Mouse (Mus musculus) hindbrain, postnatal 0 days (tissue): ENCODE measurements around the gene Zfp316. TPM values are rescaled to one million over a fixed set of nuclear protein-coding genes. Genes with fewer than 3 reads are reported as not detected.
A peak's percentile ranks its signal among the peaks of the same experiment; 100 is the strongest.

ENCODE experiments used
- ATAC-seq: fragments of 200-750 bp; cut with Nextera tagmentation; 2 replicates; pipeline ENCODE4 v1.8.0; 2017; ENCODE audit warnings: mild to moderate bottlenecking, moderate TSS enrichment, moderate library complexity
- DNase-seq: peaks from one replicate; pipeline ENCODE4 v3.0.0-alpha.2; 2015; ENCODE audit warnings: low spot score
- H3K27ac ChIP-seq: fragments of 300-500 bp; sonication (generic); 2 replicates; pipeline ENCODE4 v1.5.1; 2014; ENCODE audit warnings: mild to moderate bottlenecking
- H3K27me3 ChIP-seq: fragments of 300-500 bp; sonication (generic); 2 replicates; pipeline ENCODE4 v1.6.1; 2014; ENCODE audit warnings: low read length, mixed read lengths; ENCODE audit not compliant: insufficient read depth
- H3K36me3 ChIP-seq: fragments of 300-500 bp; sonication (generic); 2 replicates; pipeline ENCODE4 v1.6.1; 2014; ENCODE audit warnings: low read length, mixed read lengths; ENCODE audit not compliant: insufficient read depth
- H3K4me1 ChIP-seq: fragments of 300-500 bp; sonication (generic); 2 replicates; pipeline ENCODE4 v1.6.1; 2014; ENCODE audit warnings: antibody characterized with exemption, low read length, mixed read lengths; ENCODE audit not compliant: insufficient read depth
- H3K4me2 ChIP-seq: fragments of 300-500 bp; sonication (generic); 2 replicates; pipeline ENCODE4 v1.6.1; 2014; ENCODE audit warnings: low read depth, mild to moderate bottlenecking, low read length, moderate library complexity, mixed read lengths
- H3K4me3 ChIP-seq: fragments of 300-500 bp; sonication (generic); 2 replicates; pipeline ENCODE4 v1.5.1; 2014; ENCODE audit warnings: low read length
- H3K9ac ChIP-seq: fragments of 300-500 bp; sonication (generic); replicated peaks from 2 replicates; pipeline ENCODE4 v1.6.1; 2014; ENCODE audit warnings: mild to moderate bottlenecking, low read length, moderate library complexity, mixed read lengths
- H3K9me3 ChIP-seq: fragments of 300-500 bp; sonication (generic); 2 replicates; pipeline ENCODE4 v1.6.1; 2016; ENCODE audit warnings: low read length, mixed read lengths
- CTCF ChIP-seq: IDR thresholded peaks from 2 replicates; pipeline ENCODE4 v1.5.1; 2016; ENCODE audit warnings: antibody characterized with exemption, control low read depth, low read depth
- WGBS: fragments of 180-500 bp; shearing (Covaris S2); extraction: QIAGEN DNeasy Blood & Tissue Kit; methylation state at CpG from one replicate; pipeline ENCODE4 v1.1.7; 2014; 5-methylcytosine and 5-hydroxymethylcytosine counted together
- polyA plus RNA-seq: library from polyadenylated mRNA; unstranded; fragments of >200 nt; fragmentation: Nextera tagmentation; extraction: Ambion mirVana; gene quantifications from 2 replicates; pipeline ENCODE4 v1.2.1, GENCODE M21; 2015
- total RNA-seq: library from RNA; depleted of rRNA; stranded (reverse); fragments of >200 nt; gene quantifications from 2 replicates; pipeline ENCODE4 v1.2.3, GENCODE M21; 2014

Gene Zfp316
- total and polyA plus RNA-seq, 2 experiments from 2014 or later: 5.4 to 28.0 TPM

DNA sequence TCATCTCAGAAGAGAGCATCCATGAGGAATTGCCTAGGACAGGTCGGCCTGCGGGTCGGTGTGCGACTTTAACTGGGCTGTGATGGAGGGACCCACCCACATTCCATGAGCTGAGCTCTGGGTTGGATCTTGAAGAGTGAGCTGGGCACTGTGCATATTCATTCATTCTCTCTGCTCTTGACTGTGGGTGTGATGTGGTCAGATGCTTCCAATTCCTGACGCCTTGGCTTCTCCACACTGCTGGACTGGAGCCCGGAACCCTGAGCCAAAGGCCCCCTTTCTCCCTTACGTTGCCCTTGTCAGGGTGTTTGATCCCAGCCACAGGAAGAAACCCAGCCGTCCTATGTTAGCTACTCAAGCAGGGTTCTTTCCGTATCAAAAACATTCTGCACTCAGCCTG is 28.2 kb upstream of the Zfp316 start:
- H3K27ac ChIP-seq: no peak overlapping the region
- H3K4me3 ChIP-seq: no peak overlapping the region
- DNase-seq (no peak), ATAC-seq (no peak)
- no peak overlapping the region for H3K4me2 ChIP-seq
- no peaks in the 10 kb centered on the region for H3K9me3 ChIP-seq
- 90% methylated on average over 9 of the region's 9 CpGs for WGBS
- TF ChIP-seq CTCF: no peak
- H3K27me3 ChIP-seq: no peaks in the 10 kb centered on the region
- peaks cover 17% of the 10 kb centered on the region for H3K36me3 ChIP-seq
- no peak overlapping the region for H3K9ac ChIP-seq
- H3K4me1 ChIP-seq: 0 out of 2 replicates have a peak, but pooled peaks cover 4% of the 10 kb centered on the region

DNA sequence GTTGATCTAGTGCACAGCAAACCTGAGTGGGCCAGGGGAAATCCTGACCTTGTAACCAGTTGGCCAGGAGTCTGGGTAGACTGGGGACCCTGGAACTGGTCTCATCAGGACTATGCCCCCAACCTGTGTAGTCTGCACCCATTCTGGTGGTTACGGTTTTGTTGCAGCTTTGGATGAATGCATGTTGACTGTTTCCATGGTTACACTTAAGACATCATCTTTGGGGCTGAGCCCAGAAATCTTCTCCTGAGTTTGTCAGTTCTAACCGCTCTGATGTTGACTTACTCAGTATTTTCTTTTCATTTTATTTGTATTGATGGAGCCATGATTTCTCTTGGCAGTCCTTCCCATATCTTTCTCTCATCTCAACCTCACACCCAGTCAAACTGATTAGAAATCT is 25.5 kb upstream of the Zfp316 start:
- no peak for TF ChIP-seq CTCF
- ATAC-seq: no peak; the same call in 1 of the 2 replicates
- Histone ChIP-seq H3K9ac (no peak overlapping the region), H3K27ac (no peak overlapping the region), H3K4me2 (no peak overlapping the region), H3K9me3 (no peaks in the 10 kb centered on the region), H3K4me1 (0 out of 2 replicates have a peak, but pooled peaks cover 4% of the 10 kb centered on the region), H3K36me3 (0 out of 2 replicates have a peak, but pooled peaks cover 4% of the 10 kb centered on the region), H3K4me3 (no peak overlapping the region), H3K27me3 (no peaks in the 10 kb centered on the region; the same call in 1 of the 2 replicates)
- DNase-seq: no peak
- 55% methylated on average over 2 of the region's 2 CpGs for WGBS

DNA sequence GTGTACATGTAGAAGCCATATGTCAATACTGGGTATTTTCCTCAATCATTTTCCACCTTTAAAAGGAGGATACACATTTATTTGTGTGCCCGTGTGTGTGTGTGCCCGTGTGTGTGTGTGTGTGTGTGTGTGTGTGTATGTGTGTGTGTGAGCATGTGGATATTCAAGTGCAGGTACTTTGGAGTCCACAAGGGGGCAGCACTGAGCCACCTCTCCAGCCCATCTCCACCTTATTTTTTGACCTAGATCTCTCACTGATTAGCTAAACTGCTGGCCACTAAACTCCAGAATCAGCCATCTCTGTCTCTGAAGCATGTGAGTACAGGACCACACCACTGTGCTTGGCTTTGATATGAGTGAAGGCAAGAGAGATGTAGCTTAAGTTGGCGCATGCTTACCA is 25.0 kb upstream of the Zfp316 start:
- no peaks in the 10 kb centered on the region; the same call in 1 of the 2 replicates for H3K27me3 ChIP-seq
- 92% methylated on average over 3 of the region's 3 CpGs for WGBS

DNA sequence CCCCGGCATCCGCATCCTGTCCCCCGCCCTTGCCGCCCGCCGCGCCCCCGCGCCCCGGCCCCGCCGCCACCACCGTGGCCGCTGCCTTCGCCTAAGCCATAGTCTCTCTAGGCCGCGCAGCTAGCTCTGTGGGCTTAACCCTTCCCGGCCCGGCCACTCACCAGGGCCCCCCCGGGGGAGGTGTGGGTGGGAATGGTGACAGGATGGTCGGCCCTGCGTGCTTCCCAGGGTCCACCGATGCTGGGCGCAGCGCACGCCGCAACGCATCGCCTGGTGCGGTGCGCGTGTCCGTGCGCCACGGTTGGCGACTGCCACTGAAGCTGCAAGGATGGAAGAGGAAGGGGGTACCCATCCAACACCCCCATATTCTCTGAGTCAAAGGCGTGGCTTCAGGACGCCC is 23.6 kb upstream of the Zfp316 start, which contains the start of gene Zfp853:
TSS of gene Zfp853 (minus strand) at position 220 of the 400 bp plus-strand sequence.
- WGBS: 3% methylated on average over 30 of the region's 38 CpGs
- H3K27ac ChIP-seq: no peak within 1 kb of the TSS
- ATAC-seq (peak; percentile 59), DNase-seq (peak; percentile 50)
- peaks cover 13% of the 10 kb centered on the region for H3K27me3 ChIP-seq
- peak within 1 kb of the TSS; percentile 65 for H3K9ac ChIP-seq
- TF ChIP-seq CTCF: no peak
- no peaks in the 10 kb centered on the region for H3K36me3 ChIP-seq
- H3K9me3 ChIP-seq: no peaks in the 10 kb centered on the region
- H3K4me2 ChIP-seq: peak within 1 kb of the TSS; percentile 86
- 0 out of 2 replicates have a peak, but pooled peaks cover 4% of the 10 kb centered on the region for H3K4me1 ChIP-seq
- H3K4me3 ChIP-seq: peak within 1 kb of the TSS; percentile 52

More for the DNA sequence above, 25.0 kb upstream of the Zfp316 start:
- Histone ChIP-seq H3K36me3 (0 out of 2 replicates have a peak, but pooled peaks cover 4% of the 10 kb centered on the region), H3K27ac (no peak overlapping the region), H3K9ac (no peak overlapping the region), H3K9me3 (no peaks in the 10 kb centered on the region), H3K4me3 (no peak overlapping the region), H3K4me2 (no peak overlapping the region), H3K4me1 (0 out of 2 replicates have a peak, but pooled peaks cover 4% of the 10 kb centered on the region)
- DNase-seq (no peak), ATAC-seq (no peak)
- peak; percentile 61 for TF ChIP-seq CTCF

- peaks cover 18% of the 10 kb centered on the region for H3K27me3 ChIP-seq
- no peaks in the 10 kb centered on the region for H3K36me3 ChIP-seq
- peak overlapping the region; percentile 86 for H3K4me2 ChIP-seq
- TF ChIP-seq CTCF: no peak; the same call in 1 of the 2 replicates
- H3K4me3 ChIP-seq: peak overlapping the region; percentile 52
- no peak for DNase-seq
- no peaks in the 10 kb centered on the region for H3K9me3 ChIP-seq
- H3K9ac ChIP-seq: peak overlapping the region; percentile 65
- peak; percentile 8; the same call in 1 of the 2 replicates for ATAC-seq
- WGBS: 3% methylated on average over 18 of the region's 19 CpGs
- 0 out of 2 replicates have a peak, but pooled peaks cover 4% of the 10 kb centered on the region for H3K4me1 ChIP-seq
- H3K27ac ChIP-seq: no peak overlapping the region
Observed at GRCm38 (mm10) chr5:143292879-143293278, 23.1 kb upstream of the Zfp316 start.

DNA sequence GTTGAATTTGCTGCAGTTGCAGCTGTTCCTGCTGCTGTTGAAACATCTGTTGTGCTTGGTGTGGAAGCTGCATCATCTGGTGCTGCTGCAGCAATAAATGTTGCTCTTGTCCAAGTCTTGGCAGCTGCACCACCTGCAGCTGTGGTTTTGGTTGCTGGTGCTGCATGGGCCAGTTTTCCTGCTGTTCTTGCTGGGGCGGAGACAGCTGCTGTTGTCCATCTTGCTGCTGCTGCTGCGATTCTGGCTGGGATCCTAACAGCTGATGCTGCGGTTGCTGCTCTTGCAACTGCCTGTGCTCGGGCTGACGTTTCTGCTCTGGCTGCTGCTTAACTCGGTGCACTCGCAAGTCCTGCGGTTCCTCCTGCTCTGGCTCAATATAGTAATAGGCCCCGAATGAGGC is 19.5 kb upstream of the Zfp316 start:
- 60% methylated on average over 9 of the region's 9 CpGs for WGBS
- ATAC-seq: no peak

DNA sequence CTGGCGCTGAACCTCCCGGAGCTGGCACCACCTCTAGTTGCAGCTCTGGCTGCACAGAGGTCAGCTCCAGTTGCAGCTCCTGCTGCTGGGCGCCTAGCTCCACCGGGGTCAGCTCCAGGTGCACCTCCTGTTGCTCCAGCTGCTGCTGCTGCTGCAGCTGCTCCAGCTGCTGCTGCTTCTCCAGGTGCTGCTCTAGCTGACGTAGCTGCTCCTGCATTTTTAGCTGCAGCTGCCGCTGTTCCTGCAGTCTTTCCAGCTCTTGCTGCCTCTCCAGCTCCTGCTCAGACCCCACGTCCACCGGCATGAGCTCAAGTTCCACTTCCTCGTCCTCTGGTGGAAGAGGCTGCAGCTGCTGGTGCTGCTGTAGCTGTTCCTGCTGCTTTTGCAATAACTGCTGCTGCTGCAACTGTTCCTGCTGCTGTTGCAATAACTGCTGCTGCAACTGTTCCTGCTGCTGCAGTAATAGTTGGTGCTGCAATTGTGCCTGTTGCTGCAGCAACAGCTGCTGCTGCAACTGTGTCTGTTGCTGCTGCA is 18.6 kb upstream of the Zfp316 start:
- Histone ChIP-seq H3K27ac (no peak overlapping the region), H3K4me1 (0 out of 2 replicates have a peak, but pooled peaks cover 2% of the 10 kb centered on the region), H3K27me3 (peaks cover 26% of the 10 kb centered on the region), H3K4me3 (peak overlapping the region; percentile 25; the same call in 1 of the 2 replicates), H3K9me3 (no peaks in the 10 kb centered on the region), H3K36me3 (no peaks in the 10 kb centered on the region), H3K9ac (0 out of 2 replicates have a peak overlapping the region, but pooled peaks have one; percentile 2), H3K4me2 (peak overlapping the region; percentile 46)
- no peak for DNase-seq
- 24% methylated on average over 9 of the region's 9 CpGs for WGBS
- no peak for ATAC-seq
- TF ChIP-seq CTCF: no peak

More for the DNA sequence above, 19.5 kb upstream of the Zfp316 start:
- H3K36me3 ChIP-seq: no peaks in the 10 kb centered on the region
- no peak overlapping the region for H3K4me2 ChIP-seq
- no peaks in the 10 kb centered on the region for H3K9me3 ChIP-seq
- H3K4me3 ChIP-seq: no peak overlapping the region
- no peak overlapping the region for H3K9ac ChIP-seq
- DNase-seq: no peak
- 0 out of 2 replicates have a peak, but pooled peaks cover 7% of the 10 kb centered on the region for H3K4me1 ChIP-seq
- H3K27ac ChIP-seq: no peak overlapping the region
- peaks cover 26% of the 10 kb centered on the region for H3K27me3 ChIP-seq
- TF ChIP-seq CTCF: no peak
